Mouse (Mus musculus) ES-Bruce4 (cell line): ENCODE data around the gene Tmem121. TPM values are rescaled to one million over a fixed set of nuclear protein-coding genes. Genes with fewer than 3 reads are reported as not detected.
A peak's percentile ranks its signal among the peaks of the same experiment; 100 is the strongest.
"Not testable (repeated sequence)": the region's sequence is repeated elsewhere in the genome, so short reads cannot be mapped to it uniquely, and the experiment has no call there.

Source experiments
- H3K27ac ChIP-seq: 2 replicates; pipeline ENCODE4 v1.5.1; 2012; ENCODE audit warnings: low read length, inconsistent platforms; ENCODE audit not compliant: insufficient read depth
- H3K27me3 ChIP-seq: 2 replicates; pipeline ENCODE4 v1.6.1; 2012; ENCODE audit warnings: mild to moderate bottlenecking, low read length, inconsistent platforms; ENCODE audit not compliant: control insufficient read depth, poor library complexity, insufficient read depth, severe bottlenecking
- H3K36me3 ChIP-seq: 2 replicates; pipeline ENCODE4 v1.6.1; 2012; ENCODE audit warnings: inconsistent platforms, mild to moderate bottlenecking, low read length, moderate library complexity; ENCODE audit not compliant: control insufficient read depth, poor library complexity, insufficient read depth, severe bottlenecking
- H3K4me1 ChIP-seq: one replicate; pipeline ENCODE4 v1.8.1; 2011; ENCODE audit warnings: low read length; ENCODE audit not compliant: control insufficient read depth, insufficient read depth
- H3K4me3 ChIP-seq: 2 replicates; pipeline ENCODE4 v1.5.1; 2011; ENCODE audit warnings: low read depth, mild to moderate bottlenecking, low read length
- H3K9ac ChIP-seq: 2 replicates; pipeline ENCODE4 v1.6.1; 2012; ENCODE audit warnings: low read depth, mild to moderate bottlenecking, inconsistent platforms; ENCODE audit not compliant: poor library complexity, severe bottlenecking
- H3K9me3 ChIP-seq: replicated peaks from 2 replicates; pipeline ENCODE4 v1.6.1; 2012; ENCODE audit warnings: mild to moderate bottlenecking, low read length, inconsistent platforms; ENCODE audit not compliant: control insufficient read depth, poor library complexity, insufficient read depth, severe bottlenecking
- CTCF ChIP-seq: IDR thresholded peaks from one replicate; pipeline ENCODE4 v1.8.1; 2011; ENCODE audit warnings: low read depth, low read length
- EP300 ChIP-seq: IDR thresholded peaks from 2 replicates; pipeline ENCODE4 v1.6.1; 2011; ENCODE audit warnings: low read depth, low read length; ENCODE audit not compliant: insufficient read depth
- POLR2A ChIP-seq: IDR thresholded peaks from one replicate; pipeline ENCODE4 v1.8.1; 2011; ENCODE audit warnings: low read length; ENCODE audit not compliant: insufficient read depth
- polyA plus RNA-seq: library from polyadenylated mRNA; stranded (reverse); fragments of >200 nt; gene quantifications from 2 replicates; pipeline ENCODE4 v1.2.4, GENCODE M21; 2011; ENCODE audit warnings: low read depth; ENCODE audit not compliant: missing spikeins, insufficient read depth, insufficient read length

Tmem121 gene
- polyA plus RNA-seq, 1 experiment, result 4.8 TPM

GRCm38 (mm10) chr12:113188349-113189055 is 2.8 kb downstream of the Tmem121 start:
- TF ChIP-seq CTCF, result no peak
- no peak for TF ChIP-seq POLR2A
- no peak for TF ChIP-seq EP300
- H3K27me3 ChIP-seq, result no peaks in the 10 kb centered on the region
- H3K36me3 ChIP-seq, result no peaks in the 10 kb centered on the region
- H3K4me3 ChIP-seq, result peak overlapping the region; percentile 17
- no peak overlapping the region for H3K9ac ChIP-seq
- no peak overlapping the region for H3K27ac ChIP-seq
- no peaks in the 10 kb centered on the region for H3K9me3 ChIP-seq
- H3K4me1 ChIP-seq, result peaks cover 5% of the 10 kb centered on the region

- TF ChIP-seq EP300, result no peak
- TF ChIP-seq CTCF, result no peak
- TF ChIP-seq POLR2A, result no peak
- no peaks in the 10 kb centered on the region for H3K4me1 ChIP-seq
- peaks cover 12% of the 10 kb centered on the region for H3K9me3 ChIP-seq
- H3K4me3 ChIP-seq, result no peak overlapping the region
- no peaks in the 10 kb centered on the region for H3K27me3 ChIP-seq
- H3K27ac ChIP-seq, result no peak overlapping the region
- no peak overlapping the region for H3K9ac ChIP-seq
- no peaks in the 10 kb centered on the region for H3K36me3 ChIP-seq
These were observed 7.7 kb downstream of the Tmem121 start for GRCm38 (mm10) chr12:113193423-113193822.

GRCm38 (mm10) chr12:113199132-113199531 is 13.4 kb downstream of the Tmem121 start:
- not testable (repeated sequence) for H3K4me1 ChIP-seq, H3K9ac ChIP-seq, H3K27me3 ChIP-seq, H3K4me3 ChIP-seq, H3K27ac ChIP-seq, H3K36me3 ChIP-seq
- H3K9me3 ChIP-seq, result peaks cover 36% of the 10 kb centered on the region

- no peak overlapping the region for H3K4me3 ChIP-seq
- no peaks in the 10 kb centered on the region for H3K27me3 ChIP-seq
- no peak for TF ChIP-seq CTCF
- no peak for TF ChIP-seq POLR2A
- no peak for TF ChIP-seq EP300
- H3K27ac ChIP-seq, result no peak overlapping the region
- H3K4me1 ChIP-seq, result no peaks in the 10 kb centered on the region
- peaks cover 25% of the 10 kb centered on the region for H3K9me3 ChIP-seq
- H3K9ac ChIP-seq, result no peak overlapping the region
- H3K36me3 ChIP-seq, result no peaks in the 10 kb centered on the region
These were observed 15.6 kb downstream of the Tmem121 start for GRCm38 (mm10) chr12:113201301-113201700.

- Histone ChIP-seq H3K4me3 (no peak overlapping the region), H3K27ac (no peak overlapping the region), H3K9me3 (peaks cover 25% of the 10 kb centered on the region), H3K9ac (no peak overlapping the region), H3K36me3 (no peaks in the 10 kb centered on the region), H3K4me1 (no peaks in the 10 kb centered on the region), H3K27me3 (no peaks in the 10 kb centered on the region)
- no peak for TF ChIP-seq EP300
- no peak for TF ChIP-seq CTCF
- no peak for TF ChIP-seq POLR2A
These were observed 16.3 kb downstream of the Tmem121 start for GRCm38 (mm10) chr12:113202008-113202407.

GRCm38 (mm10) chr12:113203522-113203921 is 17.8 kb downstream of the Tmem121 start:
- TF ChIP-seq CTCF, result no peak
- TF ChIP-seq POLR2A, result no peak
- no peak for TF ChIP-seq EP300
- H3K9me3 ChIP-seq, result peaks cover 25% of the 10 kb centered on the region
- no peak overlapping the region for H3K4me3 ChIP-seq
- no peaks in the 10 kb centered on the region for H3K4me1 ChIP-seq
- no peaks in the 10 kb centered on the region for H3K36me3 ChIP-seq
- no peaks in the 10 kb centered on the region for H3K27me3 ChIP-seq
- H3K27ac ChIP-seq, result no peak overlapping the region
- no peak overlapping the region for H3K9ac ChIP-seq
